8 mouse cellular contexts compared by ENCODE assay signal in the genomic region with DNA sequence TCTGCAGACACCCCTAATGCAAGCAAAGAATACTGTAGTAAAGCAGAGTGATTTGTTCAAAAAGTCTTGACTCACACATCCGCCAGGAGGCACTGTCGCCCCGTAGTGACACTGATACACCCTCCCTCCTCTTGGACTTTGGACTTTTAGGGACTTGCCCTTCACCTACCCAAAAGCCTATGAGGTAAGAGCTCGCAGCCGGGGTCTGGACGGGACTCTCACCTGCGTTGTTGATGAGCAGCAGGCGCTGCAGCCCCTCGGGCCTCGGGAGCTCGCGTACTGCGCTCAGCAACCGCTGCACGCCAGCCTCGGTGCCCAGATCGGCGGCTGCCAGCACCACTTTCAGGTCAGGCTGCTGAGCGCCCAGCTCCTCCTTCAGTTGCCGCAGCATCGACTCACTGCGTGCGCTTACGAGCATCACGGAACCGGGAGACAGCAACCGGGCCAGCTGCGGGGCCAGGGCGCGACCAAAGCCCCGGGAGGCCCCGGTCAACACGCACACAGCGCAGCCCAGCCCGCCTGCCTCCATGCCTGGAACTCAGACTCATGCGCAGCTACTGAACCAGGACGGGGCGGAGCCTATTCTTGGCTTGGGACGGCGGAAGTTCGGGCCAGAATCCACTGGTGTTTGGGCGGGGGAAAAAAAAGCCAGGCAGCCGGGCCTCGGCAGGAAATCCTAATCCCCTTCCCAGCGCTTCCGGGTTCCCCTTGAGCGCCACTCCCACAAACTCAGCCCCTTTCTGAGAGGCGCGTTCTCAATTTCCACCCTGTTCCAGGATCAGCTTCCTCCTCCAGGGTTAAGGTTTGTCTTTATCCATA. TPM values are rescaled to one million over a fixed set of nuclear protein-coding genes. Genes with fewer than 3 reads are reported as not detected.
DNase-seq lines count a peak whose midpoint lies in the region; ATAC-seq and TF ChIP-seq lines count a peak whose summit lies in the region.

A gene (minus strand): TSS at position 550 of the 819 bp plus-strand sequence.

- peak; percentile 54 for TF ChIP-seq RAD21 in MEL (IDR thresholded peaks at IDR 0.05; ENCODE audit: low read depth, low read length)

- ATAC-seq in hematopoietic stem cell, adult 5-6 weeks (replicated peaks in 1 of 2; ENCODE audit: insufficient read depth in 1 of 2, low FRiP score in 2 of 2, low TSS enrichment in 1 of 2, low read depth in 1 of 2, poor library complexity in 2 of 2, severe bottlenecking in 2 of 2): peak; percentile 82
- peak; percentile 95 for ATAC-seq in lung, embryonic 16.5 days (ENCODE audit: low read depth)

- WGBS in cerebellum, adult 2 months: under 1% methylated on average over 49 of the region's 49 CpGs
- WGBS in lung, embryonic 16.5 days: under 1% methylated on average over 49 of the region's 49 CpGs

- peak; percentile 89 to 94 for TF ChIP-seq POLR2A in MEL (IDR thresholded peaks at IDR 0.05; ENCODE audit: control insufficient read depth in 1 of 2, insufficient read depth in 1 of 2, low read depth in 1 of 2, low read length in 2 of 2, poor library complexity in 1 of 2)
- peak; percentile 59; the same call in 1 of the 2 replicates for TF ChIP-seq POLR2A in cerebellum, adult 2 months (IDR thresholded peaks at IDR 0.05; ENCODE audit: borderline replicate concordance, insufficient read depth, low read length)

- no peaks in the 10 kb centered on the region; a peak in 1 of 4 replicates for H3K4me1 ChIP-seq in MEL (ENCODE audit: control insufficient read depth in 1 of 2, insufficient read depth in 2 of 2, low read length in 2 of 2)
- H3K4me1 ChIP-seq in cerebellum, adult 2 months (ENCODE audit: control insufficient read depth, insufficient read depth, low read length): no peaks in the 10 kb centered on the region
- H3K4me1 ChIP-seq in lung, embryonic 16.5 days (replicated peaks; ENCODE audit: control insufficient read depth, insufficient read depth, low read length): peaks cover 5% of the 10 kb centered on the region; the same call in 1 of the 2 replicates

- H3K4me2 ChIP-seq in lung, embryonic 16.5 days (ENCODE audit: low read depth, low read length): peak within 1 kb of the TSS; percentile 61

- peaks cover 0 to 3% of the 10 kb centered on the region in 2 experiments; a peak in 1 of 4 replicates for H3K36me3 ChIP-seq in MEL (ENCODE audit: control insufficient read depth in 1 of 2, insufficient read depth in 2 of 2, low read length in 2 of 2)
- no peaks in the 10 kb centered on the region for H3K36me3 ChIP-seq in lung, embryonic 16.5 days (ENCODE audit: control insufficient read depth, insufficient read depth, low read length)

- no peaks in the 10 kb centered on the region; the same call in 1 of the 2 replicates for H3K79me2 ChIP-seq in MEL (ENCODE audit: control insufficient read depth, insufficient read depth, low read length, poor library complexity)

- peak; percentile 77 to 86 (median 84) for TF ChIP-seq CTCF in MEL (IDR thresholded peaks at IDR 0.05 in 2 of 3, conservative IDR thresholded peaks at IDR 0.05 in 1 of 3; ENCODE audit: control insufficient read depth in 1 of 3, insufficient read depth in 1 of 3, low read depth in 2 of 3, low read length in 3 of 3, poor library complexity in 1 of 3, severe bottlenecking in 1 of 3)
- peak; percentile 86 for TF ChIP-seq CTCF in cerebellum, adult 2 months (IDR thresholded peaks at IDR 0.05; ENCODE audit: borderline replicate concordance, insufficient read depth, low read depth, low read length)

- TF ChIP-seq EP300 in MEL (IDR thresholded peaks at IDR 0.05; ENCODE audit: low read depth in 1 of 2, low read length in 2 of 2): peak in 1 of 2 experiments; percentile 35; a peak in 1 of 4 replicates

- peak within 1 kb of the TSS; percentile 93 for H3K9ac ChIP-seq in MEL (ENCODE audit: control insufficient read depth, low read depth, low read length, poor library complexity, severe bottlenecking)
- H3K9ac ChIP-seq in lung, embryonic 16.5 days (ENCODE audit: low read length): peak within 1 kb of the TSS; percentile 92

- peak within 1 kb of the TSS; percentile 85 to 87 for H3K4me3 ChIP-seq in MEL (ENCODE audit: control insufficient read depth in 1 of 2, insufficient read depth in 1 of 2, low read depth in 2 of 2, low read length in 2 of 2)
- H3K4me3 ChIP-seq in cerebellum, adult 2 months (replicated peaks; ENCODE audit: insufficient read depth, low read depth, low read length): peak within 1 kb of the TSS; percentile 73
- H3K4me3 ChIP-seq in lung, embryonic 16.5 days (ENCODE audit: low read length): peak within 1 kb of the TSS; percentile 91

- H3K9me3 ChIP-seq in MEL (replicated peaks; ENCODE audit: insufficient read depth, low read length): no peaks in the 10 kb centered on the region
- H3K9me3 ChIP-seq in lung, embryonic 16.5 days (ENCODE audit: control insufficient read depth, low read length): no peaks in the 10 kb centered on the region

- peak within 1 kb of the TSS; percentile 75 for H3K27ac ChIP-seq in MEL (ENCODE audit: control insufficient read depth, low read depth, low read length)
- peak within 1 kb of the TSS; percentile 71 for H3K27ac ChIP-seq in cerebellum, adult 2 months (ENCODE audit: insufficient read depth, low read length)
- H3K27ac ChIP-seq in lung, embryonic 16.5 days (ENCODE audit: low read length): peak within 1 kb of the TSS; percentile 97

- peak; percentile 93 for DNase-seq in MEL (ENCODE audit: low read depth, low spot score)
- peak; percentile 87 to 89 for DNase-seq in cerebellum, adult 2 months
- DNase-seq in forelimb bud, embryonic 11.5 days (ENCODE audit: low read depth, low spot score): peak; percentile 86
- DNase-seq in layer of hippocampus, adult 9-10 months (ENCODE audit: low spot score): peak; percentile 74
- peak; percentile 86 for DNase-seq in ovary, postnatal 10 days (ENCODE audit: low spot score)
- DNase-seq in thymus, postnatal 10 days (ENCODE audit: low spot score in 2 of 2): peak; percentile 71 to 81

- no peaks in the 10 kb centered on the region for H3K27me3 ChIP-seq in MEL (ENCODE audit: control insufficient read depth in 1 of 2, insufficient read depth in 2 of 2, low read length in 2 of 2)
- H3K27me3 ChIP-seq in cerebellum, adult 2 months (ENCODE audit: control insufficient read depth, insufficient read depth, low read length): no peaks in the 10 kb centered on the region
- no peaks in the 10 kb centered on the region for H3K27me3 ChIP-seq in lung, embryonic 16.5 days (ENCODE audit: control insufficient read depth, insufficient read depth, low read depth, low read length)

TF ChIP-seq in MEL, 35 proteins besides CTCF, POLR2A, EP300 and RAD21 (continues in another document):
- TF ChIP-seq JUND (IDR thresholded peaks at IDR 0.05; ENCODE audit: low read depth, low read length): no peak
- peak; percentile 76 for TF ChIP-seq ZMIZ1 (IDR thresholded peaks at IDR 0.05; ENCODE audit: low read depth, low read length)
- TF ChIP-seq ZNF384 (IDR thresholded peaks at IDR 0.05; ENCODE audit: low read depth, low read length): peak; percentile 85
- no peak for TF ChIP-seq CHD1 (IDR thresholded peaks at IDR 0.05; ENCODE audit: low read depth, low read length)
- TF ChIP-seq MAX (IDR thresholded peaks at IDR 0.05; ENCODE audit: low read length): no peak; the same call in 1 of the 2 replicates
- peak; percentile 97 for TF ChIP-seq ELF1 (IDR thresholded peaks at IDR 0.05; ENCODE audit: low read depth, low read length)
- TF ChIP-seq TAL1 (IDR thresholded peaks at IDR 0.05; ENCODE audit: low read length): no peak
- TF ChIP-seq MAZ (IDR thresholded peaks at IDR 0.05; ENCODE audit: low read depth, low read length): no peak
- peak; percentile 42; the same call in 1 of the 2 replicates for TF ChIP-seq ETS1 (IDR thresholded peaks at IDR 0.05; ENCODE audit: low read depth, low read length)
- no peak; the same call in 1 of the 2 replicates for TF ChIP-seq POLR2AphosphoS5 (IDR thresholded peaks at IDR 0.05; ENCODE audit: borderline replicate concordance, low read depth, low read length)
- no peak for TF ChIP-seq ZKSCAN1 (IDR thresholded peaks at IDR 0.05; ENCODE audit: low read depth, low read length)
- TF ChIP-seq GATA1 (IDR thresholded peaks at IDR 0.05; ENCODE audit: low read depth, low read length): 0 out of 2 replicates have a peak, but pooled peaks have one; percentile 13
- peak; percentile 53 for TF ChIP-seq SMC3 (IDR thresholded peaks at IDR 0.05; ENCODE audit: low read depth, low read length)
- TF ChIP-seq MYC (IDR thresholded peaks at IDR 0.05; ENCODE audit: low read depth, low read length): no peak
- TF ChIP-seq GABPA (IDR thresholded peaks at IDR 0.05; ENCODE audit: low read depth, low read length): no peak
- TF ChIP-seq HCFC1 (IDR thresholded peaks at IDR 0.05; ENCODE audit: low read depth, low read length): peak; percentile 74
- no peak for TF ChIP-seq E2F4 (IDR thresholded peaks at IDR 0.05; ENCODE audit: borderline replicate concordance, low read depth, low read length)
- peak; percentile 91 for TF ChIP-seq NELFE (IDR thresholded peaks at IDR 0.05; ENCODE audit: low read depth, low read length)
- TF ChIP-seq RCOR1 (IDR thresholded peaks at IDR 0.05; ENCODE audit: low read depth, low read length): no peak
- TF ChIP-seq POLR2AphosphoS2 (IDR thresholded peaks at IDR 0.05; ENCODE audit: low read length): peak; percentile 77; the same call in 1 of the 2 replicates
- TF ChIP-seq TCF12 (IDR thresholded peaks at IDR 0.05; ENCODE audit: low read depth, low read length): no peak
- peak; percentile 59; the same call in 1 of the 2 replicates for TF ChIP-seq TBP (IDR thresholded peaks at IDR 0.05; ENCODE audit: low read depth, low read length)
- no peak for TF ChIP-seq USF2 (IDR thresholded peaks at IDR 0.05; ENCODE audit: borderline replicate concordance in 1 of 2, insufficient read depth in 1 of 2, low read depth in 1 of 2, low read length in 2 of 2)
- TF ChIP-seq ZC3H11A (IDR thresholded peaks at IDR 0.05; ENCODE audit: low read depth, low read length): no peak
- no peak; the same call in 1 of the 2 replicates for TF ChIP-seq KAT2A (conservative IDR thresholded peaks at IDR 0.05; ENCODE audit: low read depth, low read length)
- peak; percentile 79 for TF ChIP-seq MXI1 (IDR thresholded peaks at IDR 0.05; ENCODE audit: low read depth, low read length)
- TF ChIP-seq UBTF (IDR thresholded peaks at IDR 0.05; ENCODE audit: borderline replicate concordance, insufficient read depth, low read depth, low read length): no peak
- TF ChIP-seq MYB (IDR thresholded peaks at IDR 0.05; ENCODE audit: low read depth, low read length): no peak
- TF ChIP-seq CHD2 (IDR thresholded peaks at IDR 0.05; ENCODE audit: low read length): no peak

RNA-seq across cellular contexts. Expression of the gene that starts here (rescaled TPM):
- total RNA-seq in MEL (2012; rRNA removed): 87.4 and 102 TPM in 2 replicates
- polyA plus RNA-seq in MEL (2012; ENCODE audit: insufficient read depth in 1 of 2, insufficient read length in 2 of 2, low read depth in 1 of 2, low replicate concordance in 2 of 2, missing spikeins in 1 of 2): 100 to 1,000 TPM in 1 of 2 experiments, not detected in 1; 103 TPM
- polyA plus RNA-seq in cerebellum, adult 2 months (2012; rRNA removed): 26.9 TPM in 2 replicates
- total RNA-seq in hematopoietic stem cell, adult 5-6 weeks (2017): 26.1 and 31.2 TPM in 2 replicates
- polyA plus RNA-seq in lung, embryonic 16.5 days (2015; fragmentation: Nextera tagmentation; extraction: Ambion mirVana): 63.6 and 65.6 TPM in 2 replicates

Comparison
In these comparisons a context has a peak if more than half of its experiments do, and no peak if none do; other contexts are left out.
1. Peak in every context shown above with its lines: DNase-seq, ATAC-seq, H3K4me3 ChIP-seq and H3K27ac ChIP-seq.